Comparison of ENCODE assay signal across 8 mouse cellular contexts in genomic region chr9:57439083-57439482, GRCm38 (mm10). TPM values are rescaled to one million over a fixed set of nuclear protein-coding genes. Genes with fewer than 3 reads are reported as not detected.
DNase-seq lines count a peak whose midpoint lies in the region; ATAC-seq lines count a peak whose summit lies in the region.

No protein-coding gene starts in this region.

- WGBS in embryonic facial prominence, embryonic 11.5 days: 60% methylated on average over 7 of the region's 7 CpGs
- 41% methylated on average over 7 of the region's 7 CpGs for WGBS in kidney, embryonic 14.5 days
- WGBS in neural tube, embryonic 11.5 days: 63% methylated on average over 7 of the region's 7 CpGs

- ATAC-seq in megakaryocyte, adult 5-6 weeks (ENCODE audit: poor library complexity, severe bottlenecking): no peak
- no peak for ATAC-seq in embryonic facial prominence, embryonic 11.5 days (replicated peaks; ENCODE audit: insufficient number of reproducible peaks, low FRiP score, low TSS enrichment, low read depth)
- no peak for ATAC-seq in kidney, embryonic 14.5 days (ENCODE audit: low FRiP score, low TSS enrichment)
- ATAC-seq in neural tube, embryonic 11.5 days (ENCODE audit: insufficient read depth, low FRiP score, low TSS enrichment): no peak
- ATAC-seq in granulocyte monocyte progenitor cell, adult 5-6 weeks (replicated peaks; ENCODE audit: poor library complexity, severe bottlenecking): no peak

- peaks cover 72% of the 10 kb centered on the region for H3K4me1 ChIP-seq in megakaryocyte, embryonic 14.5 days
- H3K4me1 ChIP-seq in embryonic facial prominence, embryonic 11.5 days (ENCODE audit: control insufficient read depth, insufficient read depth, low read length): no peaks in the 10 kb centered on the region
- H3K4me1 ChIP-seq in kidney, embryonic 14.5 days (ENCODE audit: control insufficient read depth, insufficient read depth, low read length): peaks cover 19% of the 10 kb centered on the region
- no peaks in the 10 kb centered on the region for H3K4me1 ChIP-seq in neural tube, embryonic 11.5 days (ENCODE audit: control insufficient read depth, insufficient read depth, low read length)

- peak overlapping the region; percentile 61 for H3K4me2 ChIP-seq in embryonic facial prominence, embryonic 11.5 days (ENCODE audit: low read depth, low read length)
- H3K4me2 ChIP-seq in kidney, embryonic 14.5 days (replicated peaks; ENCODE audit: low read depth, low read length): peak overlapping the region; percentile 53
- peak overlapping the region; percentile 53 for H3K4me2 ChIP-seq in neural tube, embryonic 11.5 days (ENCODE audit: low read depth)

- peak overlapping the region; percentile 78 for H3K9ac ChIP-seq in embryonic facial prominence, embryonic 11.5 days (replicated peaks; ENCODE audit: low read length)
- H3K9ac ChIP-seq in kidney, embryonic 14.5 days (ENCODE audit: low read depth, low read length): peak overlapping the region; percentile 65; the same call in 1 of the 2 replicates
- H3K9ac ChIP-seq in neural tube, embryonic 11.5 days (ENCODE audit: low read length): no peak overlapping the region

- H3K27ac ChIP-seq in embryonic facial prominence, embryonic 11.5 days (replicated peaks; ENCODE audit: low read depth, low read length): no peak overlapping the region
- H3K27ac ChIP-seq in kidney, embryonic 14.5 days (ENCODE audit: low read depth, low read length): peak overlapping the region; percentile 65; the same call in 1 of the 2 replicates
- no peak overlapping the region for H3K27ac ChIP-seq in neural tube, embryonic 11.5 days (ENCODE audit: low read depth, low read length)

- no peaks in the 10 kb centered on the region for H3K9me3 ChIP-seq in megakaryocyte, embryonic 14.5 days
- H3K9me3 ChIP-seq in embryonic facial prominence, embryonic 11.5 days (replicated peaks; ENCODE audit: control insufficient read depth, low read length): no peaks in the 10 kb centered on the region
- H3K9me3 ChIP-seq in kidney, embryonic 14.5 days (ENCODE audit: control insufficient read depth, low read length): no peaks in the 10 kb centered on the region
- H3K9me3 ChIP-seq in neural tube, embryonic 11.5 days (ENCODE audit: control insufficient read depth, low read length): no peaks in the 10 kb centered on the region

- peak overlapping the region; percentile 94 for H3K4me3 ChIP-seq in megakaryocyte, embryonic 14.5 days (replicated peaks)
- H3K4me3 ChIP-seq in embryonic facial prominence, embryonic 11.5 days (ENCODE audit: low read depth, low read length): peak overlapping the region; percentile 43
- H3K4me3 ChIP-seq in kidney, embryonic 14.5 days (ENCODE audit: low read length): peak overlapping the region; percentile 42; the same call in 1 of the 2 replicates
- H3K4me3 ChIP-seq in neural tube, embryonic 11.5 days (ENCODE audit: low read depth, low read length): no peak overlapping the region

- H3K27me3 ChIP-seq in megakaryocyte, embryonic 14.5 days (replicated peaks): no peaks in the 10 kb centered on the region
- H3K27me3 ChIP-seq in embryonic facial prominence, embryonic 11.5 days (ENCODE audit: control insufficient read depth, insufficient read depth, low read length): no peaks in the 10 kb centered on the region
- no peaks in the 10 kb centered on the region for H3K27me3 ChIP-seq in kidney, embryonic 14.5 days (ENCODE audit: control insufficient read depth, insufficient read depth, low read length)
- H3K27me3 ChIP-seq in neural tube, embryonic 11.5 days (ENCODE audit: control insufficient read depth, insufficient read depth, low read length): no peaks in the 10 kb centered on the region

- no peak for DNase-seq in embryonic facial prominence, embryonic 11.5 days (ENCODE audit: low spot score)
- no peak for DNase-seq in neural tube, embryonic 11.5 days (ENCODE audit: low spot score)
- DNase-seq in adrenal gland, postnatal 25 days: no peak
- no peak for DNase-seq in B cell, adult 2 months

- H3K36me3 ChIP-seq in megakaryocyte, embryonic 14.5 days (replicated peaks; ENCODE audit: low read length): peaks cover 75% of the 10 kb centered on the region
- H3K36me3 ChIP-seq in embryonic facial prominence, embryonic 11.5 days (replicated peaks; ENCODE audit: control insufficient read depth, insufficient read depth, low read depth, low read length): no peaks in the 10 kb centered on the region
- H3K36me3 ChIP-seq in kidney, embryonic 14.5 days (ENCODE audit: control insufficient read depth, insufficient read depth, low read length): no peaks in the 10 kb centered on the region
- no peaks in the 10 kb centered on the region for H3K36me3 ChIP-seq in neural tube, embryonic 11.5 days (ENCODE audit: control insufficient read depth, insufficient read depth, low read length)

RNA-seq across cellular contexts. Expression of gene Ppcdc, which starts 0.8 kb away (rescaled TPM):
- 20.9 and 74.6 TPM in 2 replicates for polyA plus RNA-seq in megakaryocyte, embryonic 14.5 days (2012; ENCODE audit: insufficient read depth, low replicate concordance)
- total RNA-seq in megakaryocyte, adult 5-6 weeks (2015): 15.6 and 19.2 TPM in 2 replicates
- total RNA-seq in megakaryocyte, adult 5-6 weeks (2017): 14.5 and 19.2 TPM in 2 replicates
- 17.9 and 19.9 TPM in 2 replicates for polyA plus RNA-seq in embryonic facial prominence, embryonic 11.5 days (2014; fragmentation: Nextera tagmentation; extraction: Ambion mirVana)
- polyA plus RNA-seq in kidney, embryonic 14.5 days (2014; fragmentation: Nextera tagmentation; extraction: Ambion mirVana): 22.9 and 30.4 TPM in 2 replicates
- polyA plus RNA-seq in neural tube, embryonic 11.5 days (2014; fragmentation: Nextera tagmentation; extraction: Ambion mirVana): 22.5 and 24.7 TPM in 2 replicates
- total RNA-seq in adrenal gland, postnatal 25 days (2021): 17.4 and 31.5 TPM in 2 replicates
- total RNA-seq in granulocyte monocyte progenitor cell, adult 5-6 weeks (2014; fragmentation: Nextera tagmentation): 19.4 and 25.2 TPM in 2 replicates
- total RNA-seq in granulocyte monocyte progenitor cell, adult 5-6 weeks (2017): 10.0 and 13.4 TPM in 2 replicates

RNA-seq across cellular contexts. Expression of gene Scamp5, which starts 28.8 kb away (rescaled TPM):
- 14.1 and 30.9 TPM in 2 replicates for polyA plus RNA-seq in megakaryocyte, embryonic 14.5 days (2012; ENCODE audit: insufficient read depth, low replicate concordance)
- 0.30 and 0.33 TPM in 2 replicates for total RNA-seq in megakaryocyte, adult 5-6 weeks (2015)
- 0.04 and 0.28 TPM in 2 replicates for total RNA-seq in megakaryocyte, adult 5-6 weeks (2017)
- 6.9 and 7.4 TPM in 2 replicates for polyA plus RNA-seq in embryonic facial prominence, embryonic 11.5 days (2014; fragmentation: Nextera tagmentation; extraction: Ambion mirVana)
- polyA plus RNA-seq in kidney, embryonic 14.5 days (2014; fragmentation: Nextera tagmentation; extraction: Ambion mirVana): 7.3 and 9.0 TPM in 2 replicates
- polyA plus RNA-seq in neural tube, embryonic 11.5 days (2014; fragmentation: Nextera tagmentation; extraction: Ambion mirVana): 13.2 and 15.0 TPM in 2 replicates
- 10.8 and 14.4 TPM in 2 replicates for total RNA-seq in adrenal gland, postnatal 25 days (2021)
- total RNA-seq in granulocyte monocyte progenitor cell, adult 5-6 weeks (2014; fragmentation: Nextera tagmentation): 5.4 and 8.2 TPM in 2 replicates
- 1.6 and 2.2 TPM in 2 replicates for total RNA-seq in granulocyte monocyte progenitor cell, adult 5-6 weeks (2017)
